Mouse (Mus musculus): ENCODE data around the gene Uvssa.

- TF ChIP-seq POLR2A (IDR thresholded peaks at IDR 0.05; ENCODE audit: extremely low read depth, insufficient read depth, low read length) = no peak
- TF ChIP-seq CTCF (IDR thresholded peaks at IDR 0.05; ENCODE audit: low read depth, low read length) = no peak
Measured at GRCm38 (mm10) chr5:33334381-33335272, 43.7 kb upstream of the Uvssa start.

Measured in liver, adult 2 months (tissue).